Mouse (Mus musculus) embryonic facial prominence, embryonic 14.5 days (tissue): ENCODE measurements at regions not wholly inside any gene's neighbourhood (a gene's known extent, or its start where the extent isn't known, plus 50 kb on each side); places are given as distances from the start of the nearest gene placed in this dataset.

ENCODE experiments used
- ATAC-seq: fragments of 200-750 bp; cut with Nextera tagmentation; 2 replicates; pipeline ENCODE4 v1.8.0; 2017; ENCODE audit warnings: low read depth, moderate number of reproducible peaks, moderate TSS enrichment
- DNase-seq: peaks from one replicate; pipeline ENCODE4 v3.0.0-alpha.2; 2015; ENCODE audit warnings: low spot score
- H3K27ac ChIP-seq: fragments of 300-500 bp; sonication (generic); replicated peaks from 2 replicates; pipeline ENCODE4 v1.5.1; 2014; ENCODE audit warnings: low read depth, mild to moderate bottlenecking, low read length, moderate library complexity
- H3K27me3 ChIP-seq: fragments of 300-500 bp; sonication (generic); replicated peaks from 2 replicates; pipeline ENCODE4 v1.6.1; 2014; ENCODE audit warnings: low read length; ENCODE audit not compliant: control insufficient read depth, insufficient read depth
- H3K36me3 ChIP-seq: fragments of 300-500 bp; sonication (generic); 2 replicates; pipeline ENCODE4 v1.6.1; 2014; ENCODE audit warnings: low read length, mixed read lengths; ENCODE audit not compliant: control insufficient read depth, insufficient read depth
- H3K4me1 ChIP-seq: fragments of 300-500 bp; sonication (generic); 2 replicates; pipeline ENCODE4 v1.6.1; 2014; ENCODE audit warnings: antibody characterized with exemption, low read length; ENCODE audit not compliant: control insufficient read depth, insufficient read depth
- H3K4me2 ChIP-seq: fragments of 300-500 bp; sonication (generic); 2 replicates; pipeline ENCODE4 v1.6.1; 2014; ENCODE audit warnings: low read depth, mild to moderate bottlenecking, low read length, moderate library complexity, mixed read lengths
- H3K4me3 ChIP-seq: fragments of 300-500 bp; sonication (generic); 2 replicates; pipeline ENCODE4 v1.5.1; 2014; ENCODE audit warnings: low read depth, mild to moderate bottlenecking, low read length
- H3K9ac ChIP-seq: fragments of 300-500 bp; sonication (generic); 2 replicates; pipeline ENCODE4 v1.6.1; 2014; ENCODE audit warnings: low read depth, mild to moderate bottlenecking, low read length, moderate library complexity, mixed read lengths
- H3K9me3 ChIP-seq: fragments of 300-500 bp; sonication (generic); 2 replicates; pipeline ENCODE4 v1.6.1; 2016; ENCODE audit warnings: low read length; ENCODE audit not compliant: control insufficient read depth
- WGBS: fragments of 180-500 bp; shearing (Covaris S2); extraction: QIAGEN DNeasy Blood & Tissue Kit; methylation state at CpG from one replicate; pipeline ENCODE4 v1.1.7; 2014; 5-methylcytosine and 5-hydroxymethylcytosine counted together

GRCm38 (mm10) chr7:88544393-88544792 lies 114.3 kb downstream of the Rab38 start:
- peak; percentile 93 for DNase-seq
- Histone ChIP-seq H3K4me2 (no peak overlapping the region), H3K9me3 (no peaks in the 10 kb centered on the region), H3K4me1 (no peaks in the 10 kb centered on the region), H3K27me3 (no peaks in the 10 kb centered on the region), H3K4me3 (no peak overlapping the region), H3K36me3 (no peaks in the 10 kb centered on the region), H3K9ac (no peak overlapping the region), H3K27ac (no peak overlapping the region)
- ATAC-seq = peak; percentile 78
- 9% methylated on average over 4 of the region's 4 CpGs for WGBS

DNA sequence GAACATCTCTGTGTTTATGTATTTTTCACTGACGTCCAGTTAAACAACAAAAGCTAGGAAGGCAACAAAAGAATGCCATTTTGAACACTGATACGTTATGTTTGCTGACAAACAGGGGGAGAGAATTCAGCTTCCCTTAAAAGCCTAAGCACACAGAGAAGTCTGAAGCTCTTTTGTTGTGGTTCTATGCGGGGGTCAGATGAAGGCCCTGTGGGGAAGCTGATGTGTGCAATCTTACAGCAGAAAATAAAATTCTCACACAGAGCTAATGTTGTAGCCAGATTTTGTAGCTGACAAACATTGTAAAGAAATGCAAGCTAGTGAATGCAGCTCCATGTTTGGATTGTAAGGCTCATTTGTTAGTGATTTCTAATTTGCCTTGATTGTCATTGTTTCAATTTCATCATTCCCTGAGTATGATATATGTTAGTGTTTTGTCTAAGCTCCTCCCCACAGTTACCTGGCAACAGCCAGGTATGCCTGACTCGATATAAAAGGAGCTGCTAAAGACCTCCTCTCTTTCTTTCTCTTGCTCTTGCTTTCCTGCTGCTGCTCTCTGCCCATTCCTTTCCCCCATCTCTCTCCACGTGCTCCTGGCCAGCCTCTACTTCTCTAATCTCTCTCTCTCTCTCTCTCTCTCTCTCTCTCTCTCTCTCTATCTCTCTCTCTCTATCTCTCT lies 115.0 kb downstream of the Rab38 start:
- WGBS = 54% methylated on average over 5 of the region's 5 CpGs
- Histone ChIP-seq H3K4me3 (no peak overlapping the region), H3K9me3 (no peaks in the 10 kb centered on the region), H3K27ac (no peak overlapping the region), H3K4me1 (no peaks in the 10 kb centered on the region), H3K36me3 (no peaks in the 10 kb centered on the region), H3K9ac (no peak overlapping the region), H3K4me2 (no peak overlapping the region), H3K27me3 (no peaks in the 10 kb centered on the region)
- ATAC-seq (no peak), DNase-seq (no peak)

DNA sequence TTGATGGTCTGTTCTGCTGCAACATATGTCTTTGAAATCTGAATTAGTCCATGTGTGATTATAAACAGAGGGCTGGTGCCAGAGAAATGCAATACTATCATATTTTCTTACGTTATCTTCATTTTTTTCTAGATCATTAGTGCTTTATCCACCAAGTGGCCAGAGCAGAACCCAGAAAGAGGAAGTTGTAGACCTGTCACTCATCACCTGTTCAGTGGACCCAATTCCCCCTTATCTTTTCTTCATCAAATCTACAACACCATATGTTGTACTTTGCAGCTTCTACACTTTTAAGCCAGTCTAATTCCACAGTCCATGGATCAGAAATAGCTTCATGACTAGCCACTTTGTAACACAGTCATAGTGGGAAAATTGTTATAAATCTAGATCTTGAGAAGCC lies 145.0 kb downstream of the Rab38 start:
- no peaks in the 10 kb centered on the region for H3K9me3 ChIP-seq
- no peaks in the 10 kb centered on the region for H3K36me3 ChIP-seq
- H3K4me3 ChIP-seq = no peak overlapping the region
- no peak overlapping the region for H3K9ac ChIP-seq
- H3K4me1 ChIP-seq = no peaks in the 10 kb centered on the region
- 62% methylated on average over 1 of the region's 1 CpGs for WGBS
- ATAC-seq (no peak), DNase-seq (no peak)
- H3K27me3 ChIP-seq = no peaks in the 10 kb centered on the region
- H3K27ac ChIP-seq = no peak overlapping the region
- H3K4me2 ChIP-seq = no peak overlapping the region

GRCm38 (mm10) chr7:88600781-88601180 lies 170.7 kb downstream of the Rab38 start:
- no peak overlapping the region for H3K4me3 ChIP-seq
- no peak overlapping the region for H3K27ac ChIP-seq
- no peak for DNase-seq
- H3K4me2 ChIP-seq = no peak overlapping the region
- H3K27me3 ChIP-seq = no peaks in the 10 kb centered on the region
- no peak overlapping the region for H3K9ac ChIP-seq
- ATAC-seq = no peak
- H3K9me3 ChIP-seq = peaks cover 3% of the 10 kb centered on the region; the same call in 1 of the 2 replicates
- no peaks in the 10 kb centered on the region for H3K4me1 ChIP-seq
- H3K36me3 ChIP-seq = no peaks in the 10 kb centered on the region
- 77% methylated on average over 1 of the region's 1 CpGs for WGBS
